Mouse (Mus musculus) liver, embryonic 18 days (tissue): ENCODE measurements around the gene Tecpr1. TPM values are rescaled to one million over a fixed set of nuclear protein-coding genes. Genes with fewer than 3 reads are reported as not detected.

Experiments used
- polyA plus RNA-seq: library from polyadenylated mRNA; depleted of rRNA; stranded (reverse); fragments of >200 nt; gene quantifications from 2 replicates; pipeline ENCODE4 v1.2.3, GENCODE M21; 2012; rRNA removed

Gene Tecpr1
- 3.7 and 4.3 TPM in 2 replicates for polyA plus RNA-seq

DNA sequence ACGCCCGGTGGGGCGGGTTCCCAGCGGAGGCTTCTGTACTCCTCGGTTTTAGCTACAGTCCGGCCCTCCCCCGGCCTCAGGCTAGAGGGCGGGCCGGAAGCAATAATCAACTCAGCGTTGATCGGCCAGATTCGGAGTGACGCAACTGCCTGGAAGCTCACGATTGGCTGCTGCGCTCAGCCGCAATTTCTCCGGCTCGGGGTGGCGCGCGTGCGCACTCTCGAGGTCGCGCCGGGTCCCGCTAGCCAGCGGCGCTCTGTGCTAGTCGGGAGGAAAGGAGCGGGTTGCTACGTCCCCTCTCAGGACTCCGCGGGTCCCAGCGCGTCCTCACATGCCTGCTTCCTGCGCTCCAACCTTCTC, at the start of gene Tecpr1:
Gene Tecpr1 (minus strand): TSS at position 113 of the 360 bp plus-strand sequence.

DNA sequence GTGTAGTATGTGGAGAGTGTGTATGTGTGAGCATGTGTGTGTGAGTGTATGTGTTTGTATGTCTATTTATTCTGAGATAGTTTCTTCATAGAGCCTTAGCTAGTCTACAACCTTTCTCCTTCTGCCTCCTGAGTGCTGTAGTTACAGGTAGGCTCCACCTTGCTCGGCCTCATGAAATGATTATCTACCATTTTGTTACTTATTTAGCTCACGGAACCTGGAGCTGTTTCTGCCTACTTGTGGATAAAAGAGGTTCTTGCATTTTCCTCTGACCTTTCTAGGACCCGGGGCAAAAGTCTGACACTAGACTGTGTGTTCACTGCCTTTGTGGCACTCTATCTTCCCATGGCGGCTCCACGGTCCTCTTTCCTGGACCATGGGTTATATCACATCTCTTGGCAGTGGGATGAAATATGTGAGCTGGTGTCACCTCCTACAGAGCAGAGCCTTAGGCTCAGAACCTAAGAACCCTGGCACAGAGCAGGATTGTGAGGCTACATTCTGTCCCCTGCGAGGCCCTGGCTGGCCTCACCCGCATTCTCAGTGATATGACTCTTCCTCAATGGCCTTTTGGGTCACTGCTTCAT, 20.6 kb upstream of the Tecpr1 start, which contains the start of gene Bri3:
Gene Bri3 (plus strand): TSS at position 537 of the 587 bp plus-strand sequence.

DNA sequence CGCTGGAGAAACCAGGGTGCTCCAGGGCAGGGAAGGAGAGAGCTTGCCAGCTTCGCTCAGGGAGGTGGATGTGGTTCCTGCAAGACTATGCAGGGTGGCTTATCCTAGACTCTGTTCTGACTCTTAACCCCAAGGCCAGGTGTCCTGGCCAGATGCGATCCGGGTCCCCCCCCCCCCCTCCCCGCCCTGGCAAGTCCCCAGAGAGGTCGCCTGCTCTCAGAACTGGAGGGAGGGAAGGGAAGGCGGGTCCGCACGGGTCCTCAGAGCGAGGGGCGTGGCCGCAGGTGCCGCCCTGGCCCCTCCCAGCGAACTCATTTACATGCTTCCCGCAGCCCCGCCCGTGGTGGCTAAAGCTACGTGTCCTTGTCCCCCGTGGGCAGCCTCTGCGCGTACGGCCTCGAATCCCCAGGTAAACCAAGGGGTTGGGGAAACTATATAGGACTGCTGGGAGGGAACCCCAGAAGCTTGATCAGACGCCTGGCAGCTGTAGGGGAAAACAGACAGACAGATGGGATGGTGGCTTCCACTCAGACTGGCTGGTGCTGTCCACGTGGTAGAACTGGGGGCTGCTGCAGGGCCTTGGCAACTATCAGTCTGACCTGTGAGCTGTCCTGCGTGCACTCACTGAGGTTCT, 33.3 kb downstream of the Tecpr1 start, which contains the start of gene Bhlha15:
Gene Bhlha15 (plus strand): TSS at position 337 of the 634 bp plus-strand sequence.

Other genes with a start within 250 kb of the Tecpr1 start
- gene Ccz1, start 208.7 kb downstream of the Tecpr1 start, polyA plus RNA-seq, result 16.8 and 17.8 TPM in 2 replicates
- gene Ocm, start 196.9 kb downstream of the Tecpr1 start, polyA plus RNA-seq, result not detected in 2 replicates
- gene Lmtk2, start 123.2 kb downstream of the Tecpr1 start, polyA plus RNA-seq, result 2.0 and 2.4 TPM in 2 replicates
- gene Bhlha15, start 33.3 kb downstream of the Tecpr1 start, polyA plus RNA-seq, result 0.72 and 1.1 TPM in 2 replicates
- 22.2 and 24.6 TPM in 2 replicates for gene Bri3, start 20.8 kb upstream of the Tecpr1 start, polyA plus RNA-seq
- gene Baiap2l1, start 134.5 kb upstream of the Tecpr1 start, polyA plus RNA-seq, result 11.6 and 11.8 TPM in 2 replicates